Mouse (Mus musculus) left cerebral cortex, adult 9 months (tissue): ENCODE measurements around the gene Ddx25.

Experiments used
- DNase-seq, 2 experiments: peaks; one replicate each; pipeline ENCODE4 v3.0.0; 2022; ENCODE audit warnings: low spot score in 2 of 2

Ddx25 gene

GRCm38 (mm10) chr9:35558257-35559008, at the start of gene Ddx25, which contains the start of gene Pus3:
Gene Ddx25 (minus strand): TSS chr9:35558528.
Gene Pus3 (plus strand): TSS chr9:35558595.
- peak in 1 of 2 experiments; percentile 75 for DNase-seq

- DNase-seq, result peak in 1 of 2 experiments; percentile 15
Measured at GRCm38 (mm10) chr9:35607647-35608405, 49.5 kb upstream of the Ddx25 start.

GRCm38 (mm10) chr9:35592903-35593302, 34.6 kb upstream of the Ddx25 start:
- DNase-seq, result peak in 1 of 2 experiments; percentile 61

GRCm38 (mm10) chr9:35587674-35588073, 29.3 kb upstream of the Ddx25 start:
- DNase-seq, result no peak

GRCm38 (mm10) chr9:35574416-35574815, 16.1 kb upstream of the Ddx25 start:
- no peak for DNase-seq

GRCm38 (mm10) chr9:35570663-35571062, 12.3 kb upstream of the Ddx25 start:
- no peak for DNase-seq

GRCm38 (mm10) chr9:35569571-35570534, 11.5 kb upstream of the Ddx25 start, which contains the start of the genes Pate2 and Hyls1:
Gene Pate2 (plus strand): TSS chr9:35570284.
Gene Hyls1 (minus strand): TSS chr9:35570398.
- peak; percentile 83 to 95 for DNase-seq

- DNase-seq, result no peak
Measured at GRCm38 (mm10) chr9:35567995-35568394, 9.7 kb upstream of the Ddx25 start.

GRCm38 (mm10) chr9:35564536-35565240, 6.4 kb upstream of the Ddx25 start:
- DNase-seq, result no peak

- no peak for DNase-seq
Measured at GRCm38 (mm10) chr9:35561583-35561982, 3.3 kb upstream of the Ddx25 start.

GRCm38 (mm10) chr9:35561076-35561475, 2.7 kb upstream of the Ddx25 start:
- no peak for DNase-seq

GRCm38 (mm10) chr9:35559009-35559890, 922 bp upstream of the Ddx25 start:
- peak; percentile 70 to 86 for DNase-seq

- DNase-seq, result no peak
Measured at GRCm38 (mm10) chr9:35556494-35557102, 1.7 kb downstream of the Ddx25 start.

GRCm38 (mm10) chr9:35548455-35548854, 9.9 kb downstream of the Ddx25 start:
- DNase-seq, result no peak

- DNase-seq, result no peak
Measured at GRCm38 (mm10) chr9:35546745-35547144, 11.6 kb downstream of the Ddx25 start.

GRCm38 (mm10) chr9:35545704-35546103, 12.6 kb downstream of the Ddx25 start:
- no peak for DNase-seq

GRCm38 (mm10) chr9:35544666-35545065, 13.7 kb downstream of the Ddx25 start:
- DNase-seq, result no peak

GRCm38 (mm10) chr9:35543099-35543860, 15.0 kb downstream of the Ddx25 start:
- DNase-seq, result no peak

- DNase-seq, result no peak
Measured at GRCm38 (mm10) chr9:35541941-35542340, 16.4 kb downstream of the Ddx25 start.
